Mouse (Mus musculus): ENCODE measurements around the gene Pitx2.

The Pitx2 gene

DNA sequence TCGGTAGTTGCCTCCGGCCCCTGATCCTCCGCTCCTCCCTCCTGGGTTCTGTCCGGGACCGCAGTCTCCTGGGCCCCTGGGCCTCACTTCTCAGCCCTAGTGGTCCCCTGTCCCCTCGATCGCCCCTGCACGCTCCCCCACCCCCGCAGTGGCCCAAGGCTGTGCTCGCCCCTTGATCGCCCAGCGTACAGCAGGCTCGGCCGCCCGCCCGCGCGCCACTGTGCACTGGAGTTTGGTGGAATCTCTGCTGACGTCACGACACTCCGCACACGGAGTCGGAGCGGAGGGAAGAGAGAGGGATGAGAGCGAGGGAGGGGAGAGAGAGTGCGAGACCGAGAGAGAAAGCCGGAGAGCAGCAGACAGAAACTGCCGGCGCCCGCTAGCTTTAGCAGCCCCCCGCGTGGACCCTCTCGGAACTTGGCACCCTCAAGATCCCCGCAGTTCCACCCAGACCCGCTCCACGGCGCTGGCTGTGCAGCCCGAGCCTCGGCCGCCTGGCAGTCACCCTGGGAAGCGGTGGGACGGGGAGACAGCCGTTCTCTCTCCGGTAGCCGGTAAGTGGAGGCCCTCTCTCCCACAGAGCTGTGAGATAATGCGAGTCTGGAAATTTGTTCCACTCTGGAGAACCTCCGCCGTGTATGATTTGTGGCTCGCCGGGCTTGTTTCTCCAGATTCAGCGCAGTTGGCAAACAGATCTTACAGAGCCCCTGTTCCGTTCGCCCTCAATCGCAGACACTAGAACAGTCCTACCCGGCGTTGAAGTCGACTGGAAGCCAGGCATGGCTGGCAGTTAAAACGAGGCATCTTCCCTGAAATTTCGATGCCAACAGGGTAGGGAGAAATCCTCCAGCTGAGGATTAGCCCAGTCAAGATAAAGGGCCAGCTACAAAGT lies at the start of gene Pitx2:
Pitx2 (plus strand) TSS at position 270 of the 892 bp plus-strand sequence.
- peak; percentile 43 to 48 for DNase-seq (ENCODE audit: low spot score in 2 of 2)

DNA sequence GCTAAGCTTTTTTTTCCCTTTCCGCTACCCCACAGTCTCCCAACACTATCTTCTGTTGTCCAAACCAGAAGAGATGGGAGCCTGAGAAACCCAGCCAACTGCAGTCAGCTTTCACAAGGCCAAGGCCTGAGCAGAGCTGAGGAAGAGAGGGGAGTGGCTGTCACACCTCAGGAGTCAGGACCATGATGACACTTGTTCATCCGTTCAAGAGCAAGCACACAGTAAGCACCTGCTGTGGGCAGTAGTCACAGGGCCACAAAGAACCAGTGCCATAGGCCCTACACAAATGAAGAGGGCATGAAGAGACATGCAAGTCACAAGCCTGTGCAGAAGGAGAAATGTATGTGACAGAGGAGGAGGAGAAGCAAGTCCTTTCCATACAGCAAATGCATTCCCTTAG lies 49.7 kb upstream of the Pitx2 start:
- DNase-seq (ENCODE audit: low spot score in 2 of 2), result no peak

DNA sequence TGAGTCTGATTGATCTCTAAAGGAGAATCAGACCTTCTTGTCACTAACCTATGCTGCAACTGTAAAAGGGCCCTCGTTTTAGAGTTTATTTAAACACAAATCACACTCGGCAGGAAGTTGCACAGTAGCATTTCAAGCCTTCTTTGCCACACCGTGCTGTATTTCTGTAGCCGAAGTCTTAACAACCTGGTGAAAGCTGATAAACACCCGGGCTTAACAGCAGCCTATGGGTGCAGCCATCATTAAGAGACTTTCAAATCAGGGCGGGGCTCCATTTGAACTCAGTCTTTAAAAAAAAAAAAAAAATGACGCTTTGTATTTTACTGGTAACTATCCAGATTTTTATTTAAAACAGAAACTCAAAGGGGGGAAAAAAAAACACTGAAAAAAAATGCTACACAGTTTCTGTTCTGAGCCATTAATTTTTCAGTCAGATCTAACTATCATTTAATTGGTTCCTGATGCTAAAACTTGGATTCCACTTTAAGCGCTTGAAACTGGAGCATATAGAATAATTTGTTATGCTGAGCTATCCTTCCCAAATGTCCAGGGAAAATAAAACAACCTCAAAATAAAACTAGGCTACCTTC lies 48.5 kb upstream of the Pitx2 start:
- no peak for DNase-seq (ENCODE audit: low spot score in 2 of 2)

DNA sequence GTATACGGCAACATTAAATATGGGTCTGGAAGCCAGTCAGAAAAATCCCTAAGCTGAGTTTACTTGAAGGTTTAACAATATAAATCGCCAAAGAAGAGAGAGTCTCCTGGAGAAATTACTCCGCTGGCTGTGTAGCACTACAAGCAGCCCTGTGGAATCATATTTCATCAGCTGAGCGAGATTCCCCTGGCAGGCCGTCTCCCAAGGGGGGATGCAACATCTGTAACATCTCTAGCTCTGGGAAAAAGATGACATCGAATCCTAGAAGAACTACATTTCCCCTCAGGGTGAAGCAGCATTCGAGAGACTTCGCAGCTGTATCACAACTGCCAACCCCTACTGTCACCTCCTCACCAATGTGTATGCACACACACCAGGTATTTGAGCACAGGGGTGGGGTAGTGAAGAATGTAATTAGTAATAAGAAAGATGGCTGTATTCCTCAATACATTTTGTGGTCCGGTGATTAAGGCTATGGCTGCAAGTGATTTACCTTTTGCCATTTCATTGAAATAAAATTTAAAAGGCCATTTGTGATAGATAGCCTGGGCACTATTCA lies 40.8 kb upstream of the Pitx2 start:
- no peak for DNase-seq (ENCODE audit: low spot score in 2 of 2)

DNA sequence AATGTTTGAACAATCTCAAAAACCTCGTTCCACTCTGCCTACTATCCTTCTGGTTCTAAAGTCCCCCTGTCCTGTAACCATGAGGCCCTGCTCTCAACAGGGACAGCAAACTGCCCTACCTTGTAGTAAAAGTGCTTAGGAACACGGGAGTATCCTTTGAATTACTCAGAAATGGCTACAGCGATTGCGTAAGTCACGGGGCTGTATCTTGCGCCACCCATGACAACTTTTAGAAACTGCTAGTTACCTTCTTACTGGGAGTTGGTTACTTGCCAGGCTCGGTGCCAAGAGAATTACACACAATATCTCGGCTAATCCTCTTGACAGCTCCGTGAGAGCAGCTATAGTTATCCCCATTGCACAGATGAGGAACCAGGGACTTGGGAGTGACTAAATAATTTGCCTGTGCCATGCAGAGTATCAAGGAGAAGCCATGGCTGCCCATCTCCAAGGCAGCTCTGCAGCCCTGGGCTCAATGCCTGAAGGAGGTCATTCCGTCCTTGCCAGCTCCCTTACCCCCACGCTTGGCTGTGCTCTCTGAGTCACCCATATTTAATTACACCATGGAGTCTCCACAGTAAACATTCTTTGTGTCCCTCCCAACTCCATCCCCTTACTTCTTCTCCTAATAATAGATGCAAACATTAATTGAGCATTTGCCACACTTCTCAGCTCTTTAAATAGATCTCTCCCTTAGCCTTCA lies 38.2 kb upstream of the Pitx2 start:
- no peak for DNase-seq (ENCODE audit: low spot score in 2 of 2)

DNA sequence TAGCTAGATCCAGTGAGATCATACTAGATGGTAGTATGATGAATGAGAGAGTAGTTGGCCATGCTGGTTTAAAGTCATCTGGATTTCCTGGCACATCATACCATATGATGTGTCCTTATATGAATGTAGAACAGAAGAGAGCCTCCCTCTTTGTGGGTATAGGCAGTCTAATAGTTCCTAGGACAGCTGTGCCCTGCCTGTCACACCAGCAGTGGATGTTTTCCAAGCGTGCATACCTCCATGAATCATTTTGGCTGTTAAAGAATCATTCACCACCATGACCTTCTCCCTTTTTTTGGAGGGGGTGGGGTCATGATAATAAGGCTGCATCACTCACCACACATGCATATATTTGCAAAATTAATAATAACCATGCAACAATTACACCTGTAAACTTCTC lies 35.4 kb upstream of the Pitx2 start:
- no peak for DNase-seq (ENCODE audit: low spot score in 2 of 2)

DNA sequence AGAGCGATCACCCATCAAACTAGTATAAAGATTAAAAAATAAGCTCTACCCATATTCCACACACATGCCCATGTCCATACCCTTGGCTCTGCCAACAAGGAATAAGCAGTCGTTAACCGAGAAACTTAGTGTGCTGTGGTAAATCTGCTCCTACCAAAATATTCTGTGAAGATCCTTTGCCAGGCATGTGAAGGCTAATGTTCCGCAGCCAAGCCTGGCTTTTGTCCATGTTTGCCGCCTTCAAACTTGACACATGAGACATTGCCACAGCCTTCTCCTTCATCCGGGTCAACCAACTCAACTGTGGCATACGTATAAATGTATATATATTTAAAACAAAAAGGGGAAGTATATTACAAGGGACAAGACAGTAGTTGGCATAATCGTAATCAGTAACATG lies 34.0 kb upstream of the Pitx2 start:
- DNase-seq (ENCODE audit: low spot score in 2 of 2), result no peak

DNA sequence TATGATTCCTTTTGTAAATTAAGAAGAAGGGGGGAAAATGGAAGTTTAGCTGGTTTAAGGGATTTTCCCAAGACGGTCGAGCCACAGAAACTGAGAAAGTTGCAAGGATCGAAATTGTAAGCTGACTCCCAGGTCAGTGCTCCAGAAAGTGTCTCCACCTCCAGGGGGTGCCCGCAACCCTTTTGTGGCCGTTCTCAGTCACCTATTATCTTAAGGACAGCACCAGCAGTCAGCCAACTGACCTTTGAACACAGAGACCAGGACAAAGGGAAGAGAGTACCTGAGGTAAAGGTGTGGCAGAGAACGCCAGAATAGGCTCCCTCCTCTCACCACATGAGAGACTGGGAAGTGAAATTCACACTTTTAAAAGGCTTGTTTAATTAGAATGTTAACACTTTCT lies 33.0 kb upstream of the Pitx2 start:
- DNase-seq (ENCODE audit: low spot score in 2 of 2), result no peak

DNA sequence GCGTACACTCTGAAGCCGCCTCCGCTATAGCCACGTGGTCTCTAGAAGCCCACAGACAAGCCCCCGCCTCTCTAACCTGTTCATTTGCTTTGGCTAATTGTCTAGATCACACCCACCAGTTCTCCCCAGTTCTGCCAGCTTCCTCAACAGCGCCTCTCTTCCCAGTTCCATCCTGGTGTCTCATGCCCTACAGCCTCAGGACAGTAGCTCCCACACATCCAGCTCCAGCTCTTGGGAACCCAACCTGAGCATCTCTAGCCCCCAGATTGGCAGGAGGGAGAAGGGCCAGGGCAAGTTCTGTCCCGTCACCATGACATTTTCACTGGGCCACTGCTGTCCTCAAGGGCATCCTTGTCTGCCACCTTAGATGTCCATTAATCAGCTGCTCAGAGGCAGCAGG lies 29.3 kb upstream of the Pitx2 start:
- no peak for DNase-seq (ENCODE audit: low spot score in 2 of 2)

DNA sequence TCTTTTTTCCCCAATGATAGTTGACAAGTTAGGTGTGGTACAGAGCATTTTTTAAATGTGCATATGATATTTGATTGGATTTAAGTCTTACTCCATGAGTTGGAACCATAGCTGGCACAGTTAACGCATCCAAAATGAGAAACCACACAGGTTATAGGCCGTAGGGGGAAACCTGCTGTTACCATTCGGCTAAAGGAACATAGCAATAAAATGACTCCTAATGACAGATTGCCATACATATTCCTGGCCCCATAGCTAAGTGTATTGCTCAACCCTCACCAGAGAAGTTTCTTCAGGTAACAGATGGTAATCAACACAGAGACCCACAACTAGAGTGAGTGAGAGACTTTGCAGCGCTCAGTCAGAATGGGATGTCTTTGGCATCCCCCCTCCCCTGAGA lies 27.9 kb upstream of the Pitx2 start:
- no peak for DNase-seq (ENCODE audit: low spot score in 2 of 2)

DNA sequence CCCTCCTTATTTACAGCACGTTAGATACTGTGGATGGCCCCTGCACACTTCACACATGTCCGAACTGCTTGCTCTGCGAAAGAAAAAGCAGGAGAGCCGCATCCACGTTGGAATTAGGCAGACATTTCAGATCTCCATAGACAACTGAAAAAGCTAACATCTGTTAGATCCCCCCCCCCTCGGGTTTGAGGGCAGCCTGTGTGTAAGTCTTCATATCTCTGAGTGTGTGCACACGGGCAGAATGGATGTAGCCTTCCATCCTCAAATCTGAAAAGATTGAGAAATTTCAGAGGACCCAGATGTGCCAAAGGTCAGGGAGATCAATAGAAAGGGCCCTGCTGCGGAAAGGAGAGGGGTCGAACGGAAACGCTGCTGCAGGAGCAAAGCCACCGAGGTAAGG lies 5.2 kb upstream of the Pitx2 start:
- DNase-seq (ENCODE audit: low spot score in 2 of 2), result no peak

DNA sequence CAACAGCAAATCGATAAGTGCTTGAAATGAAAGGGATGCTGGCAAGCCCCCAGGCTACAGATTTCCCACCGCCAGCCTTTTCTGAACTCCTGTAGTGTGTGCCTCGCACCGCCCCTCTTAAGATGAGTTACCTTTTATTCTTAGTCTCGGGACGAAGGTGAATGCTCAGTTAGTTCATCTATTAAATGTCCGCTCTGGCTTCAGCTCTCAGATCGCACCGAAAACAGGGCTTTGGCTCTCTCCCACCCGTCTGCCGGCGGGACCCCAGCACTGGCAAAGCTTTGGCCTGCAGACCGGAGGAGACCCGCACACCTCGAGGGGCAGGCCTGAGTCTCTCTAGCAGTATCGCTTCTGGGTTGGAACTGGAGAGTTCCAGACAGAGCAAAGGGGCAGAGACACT lies 4.6 kb upstream of the Pitx2 start:
- DNase-seq (ENCODE audit: low spot score in 2 of 2), result no peak

DNA sequence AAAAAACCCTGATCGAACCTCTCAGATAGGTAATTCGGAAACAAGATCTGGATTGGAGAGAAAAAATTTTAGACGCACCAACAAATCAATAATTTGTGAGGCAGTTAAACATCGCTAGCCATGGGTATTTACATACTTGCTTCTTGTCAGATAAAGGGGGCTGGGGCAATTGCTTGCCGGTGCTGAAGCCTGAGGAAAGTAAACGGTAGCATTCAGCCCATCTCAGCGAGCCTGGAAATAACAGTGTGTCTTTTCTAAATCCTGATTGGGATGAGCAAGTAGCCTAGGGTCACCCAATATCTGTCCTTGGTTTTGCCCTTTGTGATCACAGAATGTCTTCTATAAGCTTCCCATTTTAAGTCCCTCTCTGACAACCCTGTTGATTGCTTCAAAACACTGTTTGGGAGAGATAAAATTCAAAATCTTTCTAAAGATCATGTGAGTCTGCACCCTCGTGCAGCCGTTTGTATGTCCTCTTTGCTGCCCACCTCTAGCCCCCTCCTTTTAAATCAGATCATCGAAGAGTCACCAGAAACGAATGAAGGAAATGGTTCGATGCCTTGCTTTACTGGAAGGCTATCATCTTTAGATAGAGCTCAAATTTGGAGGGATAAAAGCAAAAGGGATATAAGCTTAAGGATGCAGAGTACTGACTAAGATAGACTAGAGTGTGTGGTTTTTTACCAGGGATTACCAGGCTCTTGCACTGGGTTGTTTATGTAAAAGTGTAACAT lies 3.7 kb upstream of the Pitx2 start:
- DNase-seq (ENCODE audit: low spot score in 2 of 2), result no peak

DNA sequence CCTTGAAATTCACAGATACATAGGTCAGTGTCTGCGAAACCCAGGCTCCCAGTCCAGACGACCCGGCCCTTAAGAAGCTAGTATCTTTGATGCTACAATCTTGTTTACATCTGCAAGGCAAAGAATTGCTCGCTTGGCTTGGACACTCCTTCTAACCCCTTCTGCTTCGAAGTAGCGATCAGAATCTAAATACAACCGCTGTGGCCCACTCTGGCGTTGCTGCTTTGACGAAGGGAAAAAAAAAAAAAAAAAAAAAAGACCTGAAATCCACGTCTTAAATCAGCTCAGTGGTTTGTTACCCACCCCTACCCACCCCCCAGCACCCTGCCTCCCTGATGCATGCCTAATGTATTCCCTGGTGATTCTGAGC lies 3.1 kb upstream of the Pitx2 start:
- DNase-seq (ENCODE audit: low spot score in 2 of 2), result no peak

DNA sequence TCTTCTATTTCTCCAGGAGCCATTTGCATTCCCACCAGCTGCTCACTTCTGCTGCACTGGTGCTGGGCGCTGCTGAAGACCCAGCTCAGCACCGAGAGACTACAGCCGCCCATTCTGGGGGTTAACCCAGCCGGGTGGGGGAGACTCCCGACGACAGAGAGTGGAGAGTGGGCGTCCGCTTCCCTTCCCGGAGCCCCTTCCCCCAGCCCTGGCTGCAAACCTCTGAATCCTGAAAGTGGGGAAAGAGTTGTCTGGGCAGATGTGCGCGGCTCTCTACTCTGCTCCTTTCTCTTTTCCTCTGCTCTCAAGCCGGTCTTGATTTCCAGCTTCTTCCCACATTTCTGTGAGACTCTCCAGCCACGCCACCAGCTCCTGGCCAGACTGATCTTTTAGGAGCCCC lies 2.6 kb upstream of the Pitx2 start:
- no peak for DNase-seq (ENCODE audit: low spot score in 2 of 2)

DNA sequence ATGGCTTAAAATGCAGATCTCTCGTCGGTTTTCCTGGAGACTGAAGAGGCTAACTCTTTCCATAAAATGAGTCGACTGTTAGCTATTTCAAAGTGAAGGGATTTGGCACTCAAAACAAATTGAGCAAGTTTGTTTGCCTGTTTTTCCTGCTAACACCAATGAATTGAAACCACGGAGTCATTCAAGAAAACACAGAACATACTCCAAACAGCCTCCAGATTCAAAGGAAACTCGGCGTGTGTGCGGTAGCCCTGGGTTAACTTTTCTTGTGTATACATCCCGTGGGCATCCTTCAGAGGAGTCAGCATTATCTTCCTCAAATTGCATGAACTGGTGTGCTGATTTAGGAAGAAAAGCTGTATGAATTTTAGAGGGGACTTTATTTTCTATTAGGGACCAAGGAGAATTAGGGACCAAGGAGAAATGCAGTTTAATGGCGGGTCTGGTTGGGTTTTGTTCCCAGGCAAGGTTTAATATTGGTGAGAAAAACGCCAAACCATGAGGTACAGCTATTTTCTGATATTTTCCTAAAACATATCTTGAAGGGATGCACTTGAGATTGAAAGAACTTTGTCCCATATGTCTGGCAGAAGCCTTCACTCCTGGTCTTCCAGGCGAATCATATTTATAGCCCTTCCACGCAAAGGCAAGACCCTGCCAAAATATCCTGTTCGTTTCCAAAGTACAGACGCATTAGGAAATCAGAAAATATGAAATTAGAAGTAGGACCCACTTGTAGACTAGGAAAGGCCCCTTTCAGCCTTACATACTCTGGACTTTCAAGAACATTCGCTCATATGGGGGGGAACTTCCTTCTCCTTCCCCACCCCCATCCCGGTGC lies 1.7 kb upstream of the Pitx2 start:
- no peak for DNase-seq (ENCODE audit: low spot score in 2 of 2)

DNA sequence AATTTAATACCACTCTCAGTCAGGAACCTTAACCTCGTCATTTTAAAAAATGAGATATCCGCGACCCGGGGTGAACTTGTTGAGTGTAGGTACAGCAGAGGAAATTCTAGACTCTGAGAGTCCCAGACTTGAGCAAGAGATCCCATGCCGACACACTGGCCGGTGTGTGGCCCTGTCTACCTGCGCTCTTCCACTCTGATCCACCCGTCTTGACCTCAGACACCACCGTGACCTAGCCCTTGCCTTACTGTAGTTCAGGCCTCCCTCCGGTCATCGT lies 1.1 kb upstream of the Pitx2 start:
- DNase-seq (ENCODE audit: low spot score in 2 of 2), result no peak

DNA sequence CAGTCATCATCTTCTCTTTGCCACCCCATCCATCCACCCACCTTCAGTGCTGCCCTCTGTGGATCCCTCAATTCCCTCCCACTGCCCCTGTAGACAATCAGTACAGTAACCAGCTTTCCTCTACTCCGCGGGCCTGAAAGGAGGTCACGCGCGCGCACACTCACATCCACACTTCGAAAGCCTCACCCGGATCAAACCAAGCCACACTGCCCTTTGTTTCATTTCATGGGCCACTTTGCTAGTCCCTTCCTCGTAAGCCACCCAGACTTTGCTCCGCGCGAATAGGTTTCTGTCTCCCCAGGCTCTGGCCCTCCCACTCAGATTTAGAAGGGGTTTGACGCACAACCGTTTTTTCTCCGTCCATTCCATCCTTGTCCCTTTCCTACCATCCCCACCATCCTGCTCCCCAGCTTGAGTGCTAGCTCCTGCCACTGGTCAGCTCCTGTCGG lies 494 bp upstream of the Pitx2 start:
- DNase-seq (ENCODE audit: low spot score in 2 of 2), result peak in 1 of 2 experiments; percentile 32

DNA sequence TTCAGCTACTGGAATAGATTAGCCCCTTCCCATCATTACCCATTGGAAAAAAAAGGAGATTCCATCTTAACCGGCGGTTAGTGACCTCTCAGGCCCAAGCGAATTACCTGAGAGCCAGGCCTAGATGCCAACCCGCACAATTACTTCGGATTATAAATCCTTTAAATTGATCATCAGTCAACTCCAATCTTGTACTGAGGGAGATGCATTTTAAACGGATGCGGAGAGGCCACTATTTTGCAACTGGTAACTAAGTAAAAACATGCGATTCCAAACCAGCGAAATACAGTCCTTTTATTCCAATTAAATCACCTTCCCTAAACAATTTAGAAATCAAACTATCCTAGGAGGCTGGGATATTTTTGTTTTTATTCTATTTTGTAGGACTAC lies 818 bp downstream of the Pitx2 start:
- no peak for DNase-seq (ENCODE audit: low spot score in 2 of 2)

DNA sequence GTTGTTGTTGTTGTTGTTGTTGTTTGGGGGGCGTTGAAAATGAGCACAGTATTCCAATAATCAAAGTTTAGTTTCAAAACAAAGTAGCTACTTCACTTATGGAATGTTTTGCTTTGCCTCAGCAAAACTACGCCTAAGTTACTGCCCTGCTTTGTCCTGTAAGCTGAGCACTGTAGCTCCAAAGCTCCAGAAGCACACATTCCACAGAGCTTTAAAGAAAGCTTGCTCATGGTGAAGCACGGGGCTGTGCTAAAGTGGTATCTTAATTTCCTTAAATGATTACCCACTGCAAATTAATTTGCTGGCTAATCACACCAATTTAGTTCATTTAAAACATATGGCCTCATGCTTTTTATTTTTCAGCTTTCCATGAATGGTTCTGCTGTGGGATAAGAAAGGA lies 1.5 kb downstream of the Pitx2 start:
- no peak for DNase-seq (ENCODE audit: low spot score in 2 of 2)

DNA sequence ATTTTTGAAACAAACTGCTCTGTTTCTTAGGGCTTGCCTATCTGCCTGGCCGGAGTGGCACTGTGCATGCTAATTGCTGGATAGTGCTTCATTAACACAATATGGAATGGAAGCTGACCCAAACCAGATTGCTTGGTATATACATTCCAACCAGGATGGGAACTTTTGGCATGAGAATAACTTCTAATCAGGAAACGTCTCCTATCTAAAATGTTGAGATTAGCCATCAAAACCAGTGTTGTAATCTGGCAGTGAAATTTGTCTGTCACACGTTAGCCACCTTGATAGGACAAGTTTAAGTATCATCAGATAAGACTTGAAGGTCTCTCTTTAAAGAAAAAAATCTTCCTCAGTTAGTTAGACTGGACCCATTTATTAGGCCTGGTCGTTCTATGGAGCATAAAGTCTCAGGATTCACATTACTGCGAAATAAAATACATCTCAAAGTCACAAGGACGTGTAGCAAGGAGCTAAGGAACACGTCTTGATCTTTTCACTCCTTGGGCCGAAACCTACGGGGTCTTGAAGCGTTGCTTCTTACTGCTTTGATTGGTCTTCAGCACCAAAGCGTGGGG lies 2.1 kb downstream of the Pitx2 start:
- no peak for DNase-seq (ENCODE audit: low spot score in 2 of 2)

Measured in urinary bladder, postnatal 36 days (tissue).